Mouse (Mus musculus) liver, embryonic 16.5 days (tissue): ENCODE measurements at regions not wholly inside any gene's neighbourhood (a gene's known extent, or its start where the extent isn't known, plus 50 kb on each side); places are given as distances from the start of the nearest gene placed in this dataset.

Experiments
- ATAC-seq: fragments of 200-750 bp; cut with Nextera tagmentation; 2 replicates; pipeline ENCODE4 v1.8.0; 2017; ENCODE audit warnings: low read depth, mild to moderate bottlenecking, moderate number of reproducible peaks, moderate library complexity
- H3K27ac ChIP-seq: fragments of 300-500 bp; sonication (generic); 2 replicates; pipeline ENCODE4 v1.5.1; 2014; ENCODE audit warnings: mild to moderate bottlenecking, low read length
- H3K27me3 ChIP-seq: fragments of 300-500 bp; sonication (generic); 2 replicates; pipeline ENCODE4 v1.6.1; 2014; ENCODE audit warnings: low read depth, low read length, mixed read lengths; ENCODE audit not compliant: control insufficient read depth, insufficient read depth
- H3K36me3 ChIP-seq: fragments of 300-500 bp; sonication (generic); 2 replicates; pipeline ENCODE4 v1.6.1; 2014; ENCODE audit warnings: mild to moderate bottlenecking; ENCODE audit not compliant: control insufficient read depth, insufficient read depth
- H3K4me1 ChIP-seq: fragments of 300-500 bp; sonication (generic); 2 replicates; pipeline ENCODE4 v1.6.1; 2014; ENCODE audit warnings: low read depth, low read length, mixed read lengths; ENCODE audit not compliant: control insufficient read depth
- H3K4me2 ChIP-seq: fragments of 300-500 bp; sonication (generic); 2 replicates; pipeline ENCODE4 v1.6.1; 2014; ENCODE audit warnings: low read depth, low read length, mixed read lengths
- H3K4me3 ChIP-seq: fragments of 300-500 bp; sonication (generic); 2 replicates; pipeline ENCODE4 v1.5.1; 2014; ENCODE audit warnings: low read depth, mild to moderate bottlenecking, low read length
- H3K9ac ChIP-seq: fragments of 300-500 bp; sonication (generic); 2 replicates; pipeline ENCODE4 v1.6.1; 2014; ENCODE audit warnings: low read depth, low read length
- H3K9me3 ChIP-seq: fragments of 300-500 bp; sonication (generic); replicated peaks from 2 replicates; pipeline ENCODE4 v1.6.1; 2016; ENCODE audit warnings: low read length; ENCODE audit not compliant: control insufficient read depth
- WGBS: fragments of 180-500 bp; shearing (Covaris S2); extraction: QIAGEN DNeasy Blood & Tissue Kit; methylation state at CpG from one replicate; pipeline ENCODE4 v1.1.7; 2014; ENCODE audit not compliant: insufficient replicate concordance; 5-methylcytosine and 5-hydroxymethylcytosine counted together

DNA sequence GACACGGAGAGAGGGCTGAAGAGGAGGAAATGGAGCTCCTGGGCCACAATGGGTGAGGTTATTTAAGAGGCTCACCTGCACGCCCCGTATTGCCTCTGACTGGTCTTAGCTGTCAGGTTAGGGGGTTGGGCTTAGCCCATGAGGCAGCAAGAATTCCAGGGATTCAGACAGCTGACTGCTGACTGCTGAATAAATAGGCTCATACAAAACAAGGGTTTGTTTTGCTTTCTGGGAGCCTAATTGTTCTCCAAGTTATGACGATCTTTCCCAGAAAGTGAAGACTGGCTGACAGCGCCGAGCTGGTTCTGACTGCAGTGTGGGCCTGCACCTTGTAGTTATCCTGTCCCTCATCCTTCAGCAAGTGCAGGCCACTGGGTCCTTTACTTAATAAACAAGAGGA is 370.1 kb upstream of the Ubash3b start:
- H3K36me3 ChIP-seq, result no peaks in the 10 kb centered on the region
- no peak overlapping the region for H3K4me2 ChIP-seq
- 63% methylated on average over 6 of the region's 6 CpGs for WGBS
- no peak for ATAC-seq
- no peak overlapping the region for H3K27ac ChIP-seq
- no peak overlapping the region for H3K4me3 ChIP-seq
- H3K4me1 ChIP-seq, result no peaks in the 10 kb centered on the region; the same call in 1 of the 2 replicates
- H3K27me3 ChIP-seq, result no peaks in the 10 kb centered on the region
- no peaks in the 10 kb centered on the region for H3K9me3 ChIP-seq
- no peak overlapping the region for H3K9ac ChIP-seq

DNA sequence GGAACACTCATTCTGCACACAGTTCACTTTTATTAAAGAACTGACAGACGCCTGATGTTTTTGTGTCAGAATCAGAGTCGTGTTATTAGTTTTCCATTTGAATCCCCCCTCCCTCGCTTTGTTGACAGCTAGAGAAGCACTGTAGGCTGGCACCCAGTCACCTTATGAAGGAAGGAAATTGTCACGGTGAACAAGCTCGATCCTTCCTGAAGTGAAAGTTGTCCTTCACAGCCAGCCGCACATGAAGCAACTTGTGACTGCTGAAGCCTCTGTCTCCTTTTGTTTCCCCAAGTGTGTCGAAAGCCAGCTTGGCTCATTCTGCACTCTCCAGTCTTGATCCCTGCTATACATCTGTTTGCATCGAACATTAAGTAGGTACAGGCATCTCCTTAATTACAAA is 364.6 kb upstream of the Ubash3b start:
- H3K36me3 ChIP-seq, result no peaks in the 10 kb centered on the region
- H3K4me2 ChIP-seq, result no peak overlapping the region
- H3K27me3 ChIP-seq, result no peaks in the 10 kb centered on the region
- H3K27ac ChIP-seq, result no peak overlapping the region
- H3K4me1 ChIP-seq, result no peaks in the 10 kb centered on the region
- no peak overlapping the region for H3K4me3 ChIP-seq
- 27% methylated on average over 8 of the region's 8 CpGs for WGBS
- H3K9ac ChIP-seq, result no peak overlapping the region
- H3K9me3 ChIP-seq, result no peaks in the 10 kb centered on the region
- ATAC-seq, result no peak

DNA sequence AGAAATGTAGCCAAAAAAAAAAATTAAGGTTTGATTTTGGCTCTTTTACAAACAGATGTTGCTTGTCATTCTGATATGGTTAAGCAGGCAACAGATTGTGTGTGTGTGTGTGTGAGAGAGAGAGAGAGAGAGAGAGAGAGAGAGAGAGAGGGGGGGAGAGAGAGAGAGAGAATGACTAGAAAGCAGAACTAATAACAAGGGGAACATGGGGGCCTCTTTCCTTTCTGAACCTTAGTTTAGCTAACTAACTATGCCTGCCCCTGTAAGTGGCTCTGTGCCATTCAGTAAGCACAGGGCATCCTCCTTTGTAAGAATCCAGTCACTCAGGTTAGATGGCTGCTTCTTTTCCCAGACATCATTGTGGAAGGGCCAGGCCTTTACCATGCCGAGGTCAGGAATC is 364.0 kb upstream of the Ubash3b start:
- Histone ChIP-seq H3K4me1 (no peaks in the 10 kb centered on the region), H3K27me3 (no peaks in the 10 kb centered on the region), H3K4me2 (no peak overlapping the region), H3K27ac (no peak overlapping the region), H3K9ac (no peak overlapping the region), H3K4me3 (no peak overlapping the region), H3K9me3 (no peaks in the 10 kb centered on the region), H3K36me3 (no peaks in the 10 kb centered on the region)
- 38% methylated on average over 1 of the region's 1 CpGs for WGBS
- no peak for ATAC-seq

DNA sequence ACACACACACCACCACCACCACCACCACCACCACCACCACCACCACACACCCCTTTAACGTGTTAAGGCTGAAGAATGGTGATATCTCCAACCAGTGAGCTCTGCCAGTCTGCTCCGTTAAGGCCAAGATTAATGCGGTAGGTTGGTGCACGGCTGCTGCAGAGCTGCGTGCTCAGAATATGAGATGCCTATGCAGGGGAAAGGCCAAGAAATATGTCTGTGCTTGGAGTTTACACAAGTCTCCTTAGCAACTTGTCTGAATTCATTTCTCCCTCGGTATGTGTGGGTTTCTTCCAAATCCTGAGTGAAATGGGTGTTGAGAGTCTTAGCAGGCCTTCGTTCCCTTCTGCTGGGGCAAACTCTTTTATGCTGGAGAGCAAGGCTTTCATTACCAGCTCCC is 363.1 kb upstream of the Ubash3b start:
- H3K36me3 ChIP-seq, result no peaks in the 10 kb centered on the region
- no peaks in the 10 kb centered on the region for H3K9me3 ChIP-seq
- no peak for ATAC-seq
- WGBS, result 66% methylated on average over 7 of the region's 7 CpGs
- H3K9ac ChIP-seq, result no peak overlapping the region
- no peaks in the 10 kb centered on the region for H3K4me1 ChIP-seq
- H3K4me3 ChIP-seq, result no peak overlapping the region
- H3K27me3 ChIP-seq, result no peaks in the 10 kb centered on the region
- H3K4me2 ChIP-seq, result no peak overlapping the region
- H3K27ac ChIP-seq, result no peak overlapping the region

DNA sequence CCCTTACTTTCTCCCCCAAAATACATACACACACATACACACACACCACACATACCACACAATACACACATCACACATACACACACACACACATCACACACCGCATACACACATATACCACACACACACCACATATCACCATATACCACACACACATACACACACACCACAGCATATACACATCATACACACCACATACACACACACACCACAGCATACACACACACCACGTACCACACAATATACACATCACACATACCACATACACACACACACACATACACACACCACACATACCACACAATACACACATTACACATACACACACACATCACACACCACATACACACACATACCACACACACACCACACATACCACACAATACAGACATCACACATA is 362.5 kb upstream of the Ubash3b start:
- ATAC-seq, result no peak

DNA sequence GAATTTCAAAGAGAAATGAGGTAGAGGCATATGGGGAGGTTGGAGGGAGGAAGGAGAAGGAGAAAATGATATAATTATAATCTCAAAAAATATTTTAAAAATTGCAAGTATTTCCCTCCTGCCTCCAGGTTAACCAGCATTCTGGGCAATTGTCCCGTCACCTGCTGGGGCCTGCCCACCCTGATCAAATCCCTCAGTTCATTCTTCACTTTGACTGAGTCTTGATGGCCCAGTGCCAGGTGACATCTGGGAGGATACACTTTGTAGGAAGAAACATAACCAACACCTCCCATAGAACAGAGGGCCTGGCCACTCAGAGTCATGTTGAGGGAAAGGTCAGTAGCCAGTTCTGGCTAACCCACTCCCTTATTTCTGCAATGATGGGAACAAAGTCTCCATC is 360.8 kb upstream of the Ubash3b start:
- H3K4me1 ChIP-seq, result no peaks in the 10 kb centered on the region
- no peak overlapping the region for H3K4me2 ChIP-seq
- no peaks in the 10 kb centered on the region for H3K36me3 ChIP-seq
- H3K9me3 ChIP-seq, result no peaks in the 10 kb centered on the region
- no peak overlapping the region for H3K9ac ChIP-seq
- H3K27ac ChIP-seq, result no peak overlapping the region
- WGBS, result 62% methylated on average over 1 of the region's 1 CpGs
- no peak overlapping the region for H3K4me3 ChIP-seq
- no peak for ATAC-seq
- H3K27me3 ChIP-seq, result no peaks in the 10 kb centered on the region

More for the DNA sequence above, 362.5 kb upstream of the Ubash3b start:
- H3K9ac ChIP-seq, result no peak overlapping the region
- H3K4me2 ChIP-seq, result no peak overlapping the region
- no peaks in the 10 kb centered on the region for H3K9me3 ChIP-seq
- no peak overlapping the region for H3K4me3 ChIP-seq
- H3K36me3 ChIP-seq, result no peaks in the 10 kb centered on the region
- no peak overlapping the region for H3K27ac ChIP-seq
- H3K4me1 ChIP-seq, result no peaks in the 10 kb centered on the region
- H3K27me3 ChIP-seq, result no peaks in the 10 kb centered on the region
- WGBS, result 66% methylated on average over 2 of the region's 2 CpGs

DNA sequence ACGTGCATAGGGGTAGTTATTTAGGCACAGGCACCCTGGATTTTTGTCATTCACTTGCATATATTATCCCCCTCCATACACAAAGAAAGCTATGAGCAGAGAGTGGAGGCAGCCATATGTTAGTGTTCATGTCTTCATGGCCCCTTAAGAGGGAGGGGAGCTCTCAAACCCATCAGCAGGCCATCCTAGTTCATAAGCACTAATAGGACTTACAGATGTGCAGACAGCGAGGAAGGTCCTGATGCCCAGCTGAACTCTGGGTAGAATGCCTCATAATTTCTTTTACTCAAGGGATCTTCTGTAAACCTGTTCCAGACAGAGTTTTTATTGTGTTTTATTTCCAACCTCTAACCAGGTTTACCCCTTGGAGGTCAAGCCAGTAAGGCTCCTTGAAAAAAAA is 356.3 kb upstream of the Ubash3b start:
- Histone ChIP-seq H3K27ac (no peak overlapping the region), H3K4me1 (no peaks in the 10 kb centered on the region), H3K9ac (no peak overlapping the region), H3K4me3 (no peak overlapping the region), H3K9me3 (no peaks in the 10 kb centered on the region), H3K4me2 (no peak overlapping the region), H3K27me3 (no peaks in the 10 kb centered on the region), H3K36me3 (no peaks in the 10 kb centered on the region)
- WGBS, result 64% methylated on average over 2 of the region's 2 CpGs
- ATAC-seq, result no peak

DNA sequence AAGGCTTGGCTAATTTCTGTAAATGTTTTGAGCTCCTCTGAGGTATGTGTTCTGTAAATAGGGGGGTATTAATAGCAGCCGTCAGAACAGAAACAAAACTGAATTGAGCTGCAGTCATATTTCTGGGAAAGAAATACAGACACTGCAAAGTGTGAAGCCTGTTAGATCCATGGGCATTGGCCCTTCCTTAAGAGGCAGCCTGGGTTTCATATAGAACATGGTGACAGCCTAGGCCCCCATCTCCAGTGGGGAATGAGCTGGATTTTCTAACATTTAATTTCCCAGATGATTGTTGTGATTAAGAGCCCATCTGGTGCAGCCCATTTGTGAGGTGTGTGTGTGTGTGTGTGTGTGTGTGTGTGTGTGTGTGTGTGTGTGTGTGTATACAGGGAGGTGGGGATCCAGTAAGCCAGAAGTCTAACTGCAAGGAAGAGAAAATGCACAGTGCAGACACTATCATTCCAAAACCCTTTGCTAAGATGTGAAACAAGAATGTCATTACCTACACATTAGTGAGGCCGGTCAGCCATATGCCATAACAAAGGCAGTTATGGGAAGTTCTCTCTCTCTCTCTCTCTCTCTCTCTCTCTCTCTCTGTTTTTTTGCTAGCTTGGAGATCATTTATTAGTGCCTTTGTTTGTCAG is 355.7 kb upstream of the Ubash3b start:
- 67% methylated on average over 2 of the region's 2 CpGs for WGBS
- Histone ChIP-seq H3K4me2 (no peak overlapping the region), H3K4me3 (no peak overlapping the region), H3K27ac (no peak overlapping the region), H3K36me3 (no peaks in the 10 kb centered on the region), H3K9ac (no peak overlapping the region), H3K9me3 (no peaks in the 10 kb centered on the region), H3K27me3 (no peaks in the 10 kb centered on the region), H3K4me1 (no peaks in the 10 kb centered on the region)
- no peak for ATAC-seq

DNA sequence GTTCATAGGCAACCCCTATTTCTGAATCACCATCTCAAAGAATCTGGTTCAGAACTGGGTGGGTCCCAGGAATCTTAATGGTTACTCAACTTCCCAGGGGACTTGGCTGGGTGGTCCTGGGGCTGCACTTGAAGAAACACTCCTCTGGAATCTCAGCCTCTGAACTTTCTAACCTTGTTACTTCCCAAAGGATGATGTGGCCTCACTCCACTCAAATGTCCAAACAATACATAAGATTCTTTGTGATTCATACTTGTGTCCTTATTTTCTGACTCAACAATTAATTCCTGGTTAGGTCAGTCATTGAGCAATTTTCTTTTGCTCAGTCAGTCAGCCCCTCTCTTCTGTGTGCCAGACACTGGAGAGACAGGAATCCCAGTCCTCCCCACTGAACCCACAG is 353.7 kb upstream of the Ubash3b start:
- Histone ChIP-seq H3K4me3 (no peak overlapping the region), H3K27ac (no peak overlapping the region), H3K4me1 (no peaks in the 10 kb centered on the region), H3K4me2 (no peak overlapping the region), H3K9me3 (no peaks in the 10 kb centered on the region), H3K36me3 (no peaks in the 10 kb centered on the region), H3K27me3 (no peaks in the 10 kb centered on the region), H3K9ac (no peak overlapping the region)
- no peak for ATAC-seq
